25 mouse cellular contexts compared by ENCODE assay signal in the genomic region with DNA sequence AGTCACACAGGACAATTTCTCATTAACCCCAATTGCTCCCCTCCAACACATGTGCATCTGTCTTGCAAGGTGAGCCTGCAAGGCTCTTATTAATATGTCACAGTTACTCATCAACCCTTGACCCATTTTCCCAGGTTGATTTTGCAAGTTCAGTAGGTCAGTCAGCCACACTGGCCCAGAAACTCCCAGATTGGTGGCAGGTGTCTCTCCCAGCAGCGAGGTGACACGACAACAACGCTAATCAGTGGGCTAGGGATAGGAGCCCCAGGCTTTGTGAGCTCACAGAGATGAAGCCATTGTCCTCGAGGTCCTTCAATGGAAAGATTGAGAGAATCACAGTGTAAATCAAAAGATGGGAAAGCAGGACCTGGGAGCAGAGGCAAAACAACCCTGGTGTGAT.
DNase-seq lines count a peak whose midpoint lies in the region; ATAC-seq and TF ChIP-seq lines count a peak whose summit lies in the region.
"Had no signal": no experiment of that assay in that cellular context is flagged by ENCODE, and none has a peak within 500 bp of the region (broad histone marks: within the 10 kb centered on the region; RNA-seq: fewer than 3 reads in every experiment).

No protein-coding gene starts in this region.

- H3K4me2 ChIP-seq in heart, embryonic 12.5 days, result no peak overlapping the region
- no peak overlapping the region for H3K4me2 ChIP-seq in liver, embryonic 11.5 days
- H3K4me2 ChIP-seq: heart, embryonic 15.5 days; lung, embryonic 14.5 days; neural tube, embryonic 13.5 days had no signal

- H3K27me3 ChIP-seq in heart, embryonic 12.5 days (replicated peaks), result no peaks in the 10 kb centered on the region
- peaks cover 10% of the 10 kb centered on the region; the same call in 1 of the 2 replicates for H3K27me3 ChIP-seq in liver, adult 2 months (ENCODE audit: control insufficient read depth, insufficient read depth, low read length)
- no peaks in the 10 kb centered on the region for H3K27me3 ChIP-seq in liver, embryonic 11.5 days (replicated peaks; ENCODE audit: control insufficient read depth, insufficient read depth, low read length)
- peaks cover 23% of the 10 kb centered on the region for H3K27me3 ChIP-seq in embryonic facial prominence, embryonic 10.5 days (replicated peaks; ENCODE audit: low read depth, poor library complexity, severe bottlenecking)
- H3K27me3 ChIP-seq: CH12.LX; heart, embryonic 15.5 days; neural tube, embryonic 13.5 days; Patski had no signal

- no peaks in the 10 kb centered on the region for H3K36me3 ChIP-seq in heart, embryonic 12.5 days
- H3K36me3 ChIP-seq in liver, adult 2 months (ENCODE audit: control insufficient read depth, insufficient read depth, low read length), result no peaks in the 10 kb centered on the region
- H3K36me3 ChIP-seq in liver, embryonic 11.5 days (ENCODE audit: control insufficient read depth, insufficient read depth, low read length), result no peaks in the 10 kb centered on the region
- H3K36me3 ChIP-seq in embryonic facial prominence, embryonic 10.5 days (replicated peaks), result no peaks in the 10 kb centered on the region
- H3K36me3 ChIP-seq: G1E; heart, embryonic 15.5 days; neural tube, embryonic 13.5 days had no signal

- H3K27ac ChIP-seq in heart, embryonic 12.5 days (ENCODE audit: poor library complexity, severe bottlenecking), result no peak overlapping the region
- no peak overlapping the region for H3K27ac ChIP-seq in liver, adult 2 months (replicated peaks; ENCODE audit: insufficient read depth, low read depth, low read length)
- no peak overlapping the region for H3K27ac ChIP-seq in liver, embryonic 11.5 days (ENCODE audit: low read depth, low read length)
- H3K27ac ChIP-seq in embryonic facial prominence, embryonic 10.5 days (replicated peaks), result no peak overlapping the region
- H3K27ac ChIP-seq: heart, embryonic 15.5 days; hindbrain, postnatal 0 days; kidney, postnatal 0 days; neural tube, embryonic 13.5 days had no signal

- no peak overlapping the region for H3K9ac ChIP-seq in heart, embryonic 12.5 days
- no peak overlapping the region for H3K9ac ChIP-seq in liver, adult 2 months (ENCODE audit: low read depth, low read length)
- H3K9ac ChIP-seq in liver, embryonic 11.5 days (ENCODE audit: low read depth, low read length), result no peak overlapping the region
- H3K9ac ChIP-seq: heart, embryonic 15.5 days; lung, embryonic 14.5 days; neural tube, embryonic 13.5 days had no signal

- no peaks in the 10 kb centered on the region for H3K9me3 ChIP-seq in heart, embryonic 12.5 days (replicated peaks)
- H3K9me3 ChIP-seq in liver, embryonic 11.5 days (ENCODE audit: control insufficient read depth, low read length), result no peaks in the 10 kb centered on the region
- H3K9me3 ChIP-seq in embryonic facial prominence, embryonic 10.5 days, result no peaks in the 10 kb centered on the region
- H3K9me3 ChIP-seq: heart, embryonic 15.5 days; neural tube, embryonic 13.5 days had no signal

- DNase-seq in heart, adult 11 months, result peak; percentile 71
- DNase-seq in liver, adult 2 months (ENCODE audit: extremely low read depth, low read depth, low spot score), result peak; percentile 61
- no peak for DNase-seq in liver, embryonic 11.5 days (ENCODE audit: low spot score)
- peak; percentile 55 for DNase-seq in embryonic facial prominence, embryonic 10.5 days (ENCODE audit: low spot score)
- peak; percentile 34 for DNase-seq in retina, embryonic 14.5 days (ENCODE audit: low spot score)
- DNase-seq in cerebellum, adult 11 months, result no peak
- DNase-seq: B cell, adult 2 months; cerebellum, adult 18-20 months; cerebellum, postnatal 14 days; gastrocnemius, postnatal 36 days; heart, postnatal 36 days; lung, embryonic 14.5 days; midbrain, embryonic 14.5 days; thymus, adult 2 months; thymus, postnatal 4 days had no signal

- H3K4me3 ChIP-seq in heart, embryonic 12.5 days, result no peak overlapping the region
- no peak overlapping the region for H3K4me3 ChIP-seq in liver, adult 2 months (ENCODE audit: insufficient read depth, low read depth, low read length)
- no peak overlapping the region for H3K4me3 ChIP-seq in liver, embryonic 11.5 days (ENCODE audit: low read depth, low read length)
- H3K4me3 ChIP-seq in embryonic facial prominence, embryonic 10.5 days, result no peak overlapping the region
- H3K4me3 ChIP-seq: heart, embryonic 15.5 days; myocyte; neural tube, embryonic 13.5 days had no signal

- peaks cover 10% of the 10 kb centered on the region for H3K4me1 ChIP-seq in heart, embryonic 12.5 days (replicated peaks)
- peaks cover 5% of the 10 kb centered on the region; the same call in 1 of the 2 replicates for H3K4me1 ChIP-seq in liver, adult 2 months (ENCODE audit: control insufficient read depth, insufficient read depth, low read length)
- no peaks in the 10 kb centered on the region for H3K4me1 ChIP-seq in liver, embryonic 11.5 days (replicated peaks; ENCODE audit: control insufficient read depth, insufficient read depth, low read length)
- H3K4me1 ChIP-seq in embryonic facial prominence, embryonic 10.5 days, result peaks cover 53% of the 10 kb centered on the region

- no peaks in the 10 kb centered on the region for H3K79me2 ChIP-seq in liver, adult 2 months (ENCODE audit: control insufficient read depth, insufficient read depth, low read length)

- TF ChIP-seq POLR2A in liver, adult 2 months (IDR thresholded peaks at IDR 0.05; ENCODE audit: extremely low read depth, insufficient read depth, low read length), result no peak

- WGBS in heart, embryonic 12.5 days, result 79% methylated on average over 4 of the region's 4 CpGs
- WGBS in liver, adult 2 months, result 24% methylated on average over 4 of the region's 4 CpGs
- 76% methylated on average over 4 of the region's 4 CpGs for WGBS in liver, embryonic 11.5 days
- WGBS in embryonic facial prominence, embryonic 10.5 days, result 42% methylated on average over 4 of the region's 4 CpGs

- no peak for ATAC-seq in heart, embryonic 12.5 days (ENCODE audit: insufficient number of reproducible peaks, low FRiP score)
- ATAC-seq in liver, embryonic 11.5 days (replicated peaks; ENCODE audit: low FRiP score), result no peak
- ATAC-seq: hindbrain, postnatal 0 days; intestine, embryonic 16.5 days; Patski had no signal

- no peak for TF ChIP-seq CTCF in liver, adult 2 months (IDR thresholded peaks at IDR 0.05; ENCODE audit: low read depth, low read length)

Comparison
In these comparisons a context has a peak if more than half of its experiments do, and no peak if none do; other contexts are left out.
1. DNase-seq: peak in heart, adult 11 months (single experiment), liver, adult 2 months (single experiment), embryonic facial prominence, embryonic 10.5 days (single experiment) and retina, embryonic 14.5 days (single experiment); none in liver, embryonic 11.5 days (single experiment) and cerebellum, adult 11 months (single experiment).